Mouse (Mus musculus) stomach, postnatal 0 days (tissue): ENCODE data around the gene Insig1. TPM values are rescaled to one million over a fixed set of nuclear protein-coding genes. Genes with fewer than 3 reads are reported as not detected.
A peak's percentile ranks its signal among the peaks of the same experiment; 100 is the strongest.

Source experiments
- ATAC-seq: fragments of 200-750 bp; cut with Nextera tagmentation; 2 replicates; pipeline ENCODE4 v1.8.0; 2017; ENCODE audit not compliant: low FRiP score, low TSS enrichment
- DNase-seq: peaks from one replicate; pipeline ENCODE4 v3.0.0-alpha.2; 2016; ENCODE audit warnings: low spot score
- H3K27ac ChIP-seq: fragments of 300-500 bp; sonication (generic); replicated peaks from 2 replicates; pipeline ENCODE4 v1.5.1; 2014; ENCODE audit warnings: mild to moderate bottlenecking, control low read depth
- H3K27me3 ChIP-seq: fragments of 300-500 bp; sonication (generic); 2 replicates; pipeline ENCODE4 v1.6.1; 2014; ENCODE audit warnings: low read length; ENCODE audit not compliant: control insufficient read depth, insufficient read depth
- H3K36me3 ChIP-seq: fragments of 300-500 bp; sonication (generic); 2 replicates; pipeline ENCODE4 v1.6.1; 2014; ENCODE audit warnings: low read length, mixed read lengths; ENCODE audit not compliant: control insufficient read depth, insufficient read depth
- H3K4me1 ChIP-seq: fragments of 300-500 bp; sonication (generic); replicated peaks from 2 replicates; pipeline ENCODE4 v1.6.1; 2014; ENCODE audit warnings: antibody characterized with exemption; ENCODE audit not compliant: control insufficient read depth, insufficient read depth
- H3K4me2 ChIP-seq: fragments of 300-500 bp; sonication (generic); replicated peaks from 2 replicates; pipeline ENCODE4 v1.6.1; 2014; ENCODE audit warnings: low read depth, mild to moderate bottlenecking, control low read depth, moderate library complexity
- H3K4me3 ChIP-seq: fragments of 300-500 bp; sonication (generic); 2 replicates; pipeline ENCODE4 v1.5.1; 2014; ENCODE audit warnings: low read depth, low read length, control low read depth
- H3K9ac ChIP-seq: fragments of 300-500 bp; sonication (generic); 2 replicates; pipeline ENCODE4 v1.6.1; 2014; ENCODE audit warnings: mild to moderate bottlenecking, low read length, control low read depth, mixed read lengths
- H3K9me3 ChIP-seq: fragments of 300-500 bp; sonication (generic); 2 replicates; pipeline ENCODE4 v1.6.1; 2016; ENCODE audit warnings: low read length; ENCODE audit not compliant: control insufficient read depth
- CTCF ChIP-seq: IDR thresholded peaks from 2 replicates; pipeline ENCODE4 v1.5.1; 2016; ENCODE audit warnings: antibody characterized with exemption, low read depth, mild to moderate bottlenecking, moderate library complexity
- EP300 ChIP-seq: optimal IDR thresholded peaks from 2 replicates; pipeline ENCODE3; 2016; ENCODE audit warnings: antibody characterized with exemption
- WGBS: fragments of 180-500 bp; shearing (Covaris S2); extraction: QIAGEN DNeasy Blood & Tissue Kit; methylation state at CpG from one replicate; pipeline ENCODE4 v1.1.7; 2014; 5-methylcytosine and 5-hydroxymethylcytosine counted together
- polyA plus RNA-seq: library from polyadenylated mRNA; unstranded; fragments of >200 nt; fragmentation: Nextera tagmentation; extraction: Ambion mirVana; gene quantifications from 2 replicates; pipeline ENCODE4 v1.2.1, GENCODE M21; 2015

Insig1 gene
- polyA plus RNA-seq, 1 experiment from 2014 or later = 67.7 TPM

GRCm38 (mm10) chr5:28081822-28082221 is 10.7 kb downstream of the Insig1 start:
- H3K9me3 ChIP-seq = no peaks in the 10 kb centered on the region
- WGBS = 77% methylated on average over 2 of the region's 2 CpGs

GRCm38 (mm10) chr5:28082312-28082711 is 11.1 kb downstream of the Insig1 start:
- DNase-seq (peak; percentile 11), ATAC-seq (no peak)
- H3K9ac ChIP-seq = no peak overlapping the region
- H3K27ac ChIP-seq = no peak overlapping the region
- H3K4me3 ChIP-seq = no peak overlapping the region
- H3K4me1 ChIP-seq = no peaks in the 10 kb centered on the region
- no peaks in the 10 kb centered on the region for H3K27me3 ChIP-seq
- 65% methylated on average over 4 of the region's 4 CpGs for WGBS
- TF ChIP-seq EP300 (no peak), CTCF (no peak)
- 0 out of 2 replicates have a peak, but pooled peaks cover 3% of the 10 kb centered on the region for H3K36me3 ChIP-seq
- H3K4me2 ChIP-seq = no peak overlapping the region
- H3K9me3 ChIP-seq = no peaks in the 10 kb centered on the region

More at GRCm38 (mm10) chr5:28081822-28082221, 10.7 kb downstream of the Insig1 start:
- H3K4me2 ChIP-seq = no peak overlapping the region
- H3K4me3 ChIP-seq = no peak overlapping the region
- no peaks in the 10 kb centered on the region for H3K27me3 ChIP-seq
- ATAC-seq (no peak), DNase-seq (peak; percentile 2)
- H3K27ac ChIP-seq = no peak overlapping the region
- TF ChIP-seq EP300 = no peak
- TF ChIP-seq CTCF = no peak
- no peaks in the 10 kb centered on the region for H3K4me1 ChIP-seq
- 0 out of 2 replicates have a peak, but pooled peaks cover 3% of the 10 kb centered on the region for H3K36me3 ChIP-seq
- no peak overlapping the region for H3K9ac ChIP-seq

GRCm38 (mm10) chr5:28082796-28083195 is 11.6 kb downstream of the Insig1 start:
- TF ChIP-seq EP300 (no peak), CTCF (no peak)
- Histone ChIP-seq H3K9me3 (no peaks in the 10 kb centered on the region), H3K36me3 (0 out of 2 replicates have a peak, but pooled peaks cover 3% of the 10 kb centered on the region), H3K9ac (no peak overlapping the region), H3K27me3 (no peaks in the 10 kb centered on the region), H3K4me1 (no peaks in the 10 kb centered on the region), H3K4me2 (no peak overlapping the region), H3K27ac (no peak overlapping the region), H3K4me3 (no peak overlapping the region)
- ATAC-seq = no peak
- 74% methylated on average over 3 of the region's 3 CpGs for WGBS
- DNase-seq = peak; percentile 4

GRCm38 (mm10) chr5:28084743-28085142 is 13.6 kb downstream of the Insig1 start:
- peak; percentile 5 for DNase-seq
- TF ChIP-seq CTCF = no peak
- TF ChIP-seq EP300 = no peak

GRCm38 (mm10) chr5:28090547-28090946 is 19.4 kb downstream of the Insig1 start:
- H3K36me3 ChIP-seq = no peaks in the 10 kb centered on the region
- H3K4me2 ChIP-seq = no peak overlapping the region
- no peak overlapping the region for H3K27ac ChIP-seq
- DNase-seq = peak; percentile 29
- H3K9ac ChIP-seq = no peak overlapping the region
- no peaks in the 10 kb centered on the region for H3K27me3 ChIP-seq
- peak; percentile 53 for ATAC-seq
- WGBS = 36% methylated on average over 1 of the region's 1 CpGs
- H3K9me3 ChIP-seq = no peaks in the 10 kb centered on the region
- no peak overlapping the region for H3K4me3 ChIP-seq
- TF ChIP-seq CTCF (peak; percentile 70), EP300 (no peak)
- H3K4me1 ChIP-seq = no peaks in the 10 kb centered on the region

More at GRCm38 (mm10) chr5:28084743-28085142, 13.6 kb downstream of the Insig1 start:
- no peak overlapping the region for H3K27ac ChIP-seq
- no peak overlapping the region for H3K4me2 ChIP-seq
- H3K4me3 ChIP-seq = no peak overlapping the region
- no peaks in the 10 kb centered on the region for H3K9me3 ChIP-seq
- no peaks in the 10 kb centered on the region for H3K4me1 ChIP-seq
- H3K27me3 ChIP-seq = no peaks in the 10 kb centered on the region
- no peaks in the 10 kb centered on the region for H3K36me3 ChIP-seq
- 80% methylated on average over 2 of the region's 2 CpGs for WGBS
- no peak overlapping the region for H3K9ac ChIP-seq
- no peak for ATAC-seq

GRCm38 (mm10) chr5:28092327-28092726 is 21.2 kb downstream of the Insig1 start:
- 80% methylated on average over 3 of the region's 3 CpGs for WGBS
- TF ChIP-seq CTCF (peak; percentile 21; the same call in 1 of the 2 replicates), EP300 (no peak)
- Histone ChIP-seq H3K4me1 (no peaks in the 10 kb centered on the region), H3K27me3 (no peaks in the 10 kb centered on the region), H3K4me3 (no peak overlapping the region), H3K27ac (no peak overlapping the region), H3K4me2 (no peak overlapping the region), H3K36me3 (no peaks in the 10 kb centered on the region), H3K9ac (no peak overlapping the region), H3K9me3 (no peaks in the 10 kb centered on the region)
- peak; percentile 9 for DNase-seq
- no peak for ATAC-seq
